Comparison of ENCODE assay signal across 14 mouse cellular contexts in the genomic region with DNA sequence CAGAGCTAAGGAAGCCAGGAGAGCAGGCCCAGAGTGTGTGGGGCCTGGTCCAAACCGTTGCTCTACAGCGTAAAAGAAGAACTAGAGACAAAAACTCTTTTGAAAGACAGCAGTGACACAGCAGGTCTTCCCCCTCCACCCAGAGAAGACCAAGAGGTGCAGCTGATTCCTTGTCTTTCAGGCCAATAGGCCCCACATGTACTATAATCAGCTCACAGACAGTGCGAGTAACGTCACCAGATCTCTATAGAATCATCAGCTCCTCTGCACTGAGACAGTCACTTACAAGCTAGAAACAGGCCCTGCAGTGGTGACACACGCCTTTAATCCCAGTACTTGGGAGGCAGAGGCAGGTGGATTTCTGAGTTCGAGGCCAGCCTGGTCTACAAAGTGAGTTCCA. TPM values are rescaled to one million over a fixed set of nuclear protein-coding genes. Genes with fewer than 3 reads are reported as not detected.
DNase-seq lines count a peak whose midpoint lies in the region; ATAC-seq and TF ChIP-seq lines count a peak whose summit lies in the region.
"Had no signal": no experiment of that assay in that cellular context is flagged by ENCODE, and none has a peak within 500 bp of the region (broad histone marks: within the 10 kb centered on the region; RNA-seq: fewer than 3 reads in every experiment).

No protein-coding gene starts in this region.

- no peak for TF ChIP-seq POLR2A in liver, adult 2 months (IDR thresholded peaks at IDR 0.05; ENCODE audit: extremely low read depth, insufficient read depth, low read length)

- H3K4me2 ChIP-seq in lung, postnatal 0 days (replicated peaks; ENCODE audit: low read depth, low read length) = no peak overlapping the region
- peak overlapping the region; percentile 96 for H3K4me2 ChIP-seq in neural tube, embryonic 15.5 days

- H3K4me1 ChIP-seq in lung, postnatal 0 days (ENCODE audit: insufficient read depth, low read depth, low read length) = peaks cover 9% of the 10 kb centered on the region; the same call in 1 of the 2 replicates
- H3K4me1 ChIP-seq in liver, adult 2 months (ENCODE audit: control insufficient read depth, insufficient read depth, low read length) = peaks cover 29% of the 10 kb centered on the region
- peaks cover 37% of the 10 kb centered on the region for H3K4me1 ChIP-seq in neural tube, embryonic 15.5 days
- peaks cover 36% of the 10 kb centered on the region for H3K4me1 ChIP-seq in hindbrain, embryonic 10.5 days (replicated peaks)

- no peak overlapping the region for H3K9ac ChIP-seq in lung, postnatal 0 days (replicated peaks; ENCODE audit: low read depth)
- peak overlapping the region; percentile 17; the same call in 1 of the 2 replicates for H3K9ac ChIP-seq in liver, adult 2 months (ENCODE audit: low read depth, low read length)
- H3K9ac ChIP-seq in neural tube, embryonic 15.5 days (replicated peaks) = no peak overlapping the region

- no peaks in the 10 kb centered on the region for H3K27me3 ChIP-seq in lung, postnatal 0 days (replicated peaks; ENCODE audit: insufficient read depth, low read length)
- no peaks in the 10 kb centered on the region for H3K27me3 ChIP-seq in liver, adult 2 months (ENCODE audit: control insufficient read depth, insufficient read depth, low read length)
- H3K27me3 ChIP-seq in neural tube, embryonic 15.5 days (replicated peaks) = no peaks in the 10 kb centered on the region
- H3K27me3 ChIP-seq in hindbrain, embryonic 10.5 days (ENCODE audit: insufficient read depth, poor library complexity, severe bottlenecking) = no peaks in the 10 kb centered on the region

- no peak for ATAC-seq in lung, postnatal 0 days
- no peak for ATAC-seq in neural tube, embryonic 15.5 days (ENCODE audit: low FRiP score)

- H3K9me3 ChIP-seq in lung, postnatal 0 days (ENCODE audit: low read length) = no peaks in the 10 kb centered on the region
- H3K9me3 ChIP-seq in neural tube, embryonic 15.5 days (replicated peaks) = no peaks in the 10 kb centered on the region
- no peaks in the 10 kb centered on the region for H3K9me3 ChIP-seq in hindbrain, embryonic 10.5 days

- WGBS in lung, postnatal 0 days = 84% methylated on average over 6 of the region's 6 CpGs
- 81% methylated on average over 6 of the region's 6 CpGs for WGBS in liver, adult 2 months
- 66% methylated on average over 6 of the region's 6 CpGs for WGBS in neural tube, embryonic 15.5 days
- 78% methylated on average over 6 of the region's 6 CpGs for WGBS in hindbrain, embryonic 10.5 days

- 0 out of 2 replicates have a peak overlapping the region, but pooled peaks have one; percentile 14 for H3K27ac ChIP-seq in lung, postnatal 0 days (ENCODE audit: low read length)
- H3K27ac ChIP-seq in liver, adult 2 months (replicated peaks; ENCODE audit: insufficient read depth, low read depth, low read length) = peak overlapping the region; percentile 19; the same call in 1 of the 2 replicates
- no peak overlapping the region for H3K27ac ChIP-seq in neural tube, embryonic 15.5 days (replicated peaks)
- no peak overlapping the region for H3K27ac ChIP-seq in hindbrain, embryonic 10.5 days

- TF ChIP-seq CTCF in lung, postnatal 0 days (IDR thresholded peaks at IDR 0.05) = no peak
- TF ChIP-seq CTCF in liver, adult 2 months (IDR thresholded peaks at IDR 0.05; ENCODE audit: low read depth, low read length) = no peak

- peak; percentile 46 for DNase-seq in cerebellum, adult 9-10 months
- DNase-seq in cerebellum, postnatal 4 days (ENCODE audit: low spot score in 2 of 2) = no peak
- no peak for DNase-seq in lung, postnatal 0 days (ENCODE audit: low spot score)
- no peak for DNase-seq in lung, postnatal 25 days (ENCODE audit: low spot score)
- DNase-seq in liver, adult 2 months (ENCODE audit: extremely low read depth, low read depth, low spot score) = peak; percentile 6
- no peak for DNase-seq in hindbrain, embryonic 10.5 days (ENCODE audit: low spot score)
- DNase-seq in frontal cortex, adult 2 months (ENCODE audit: extremely low spot score in 1 of 2, low spot score in 1 of 2) = no peak
- DNase-seq: adrenal gland, postnatal 36 days; kidney, postnatal 4 days; lung, postnatal 10 days had no signal

- H3K4me3 ChIP-seq in lung, postnatal 0 days (ENCODE audit: low read depth, low read length) = no peak overlapping the region
- H3K4me3 ChIP-seq in liver, adult 2 months (ENCODE audit: insufficient read depth, low read depth, low read length) = no peak overlapping the region
- no peak overlapping the region for H3K4me3 ChIP-seq in neural tube, embryonic 15.5 days (replicated peaks)
- H3K4me3 ChIP-seq in hindbrain, embryonic 10.5 days = no peak overlapping the region

- no peak for TF ChIP-seq EP300 in lung, postnatal 0 days (IDR thresholded peaks at IDR 0.05)

- H3K79me2 ChIP-seq in liver, adult 2 months (ENCODE audit: control insufficient read depth, insufficient read depth, low read length) = peaks cover 46% of the 10 kb centered on the region

- no peaks in the 10 kb centered on the region for H3K36me3 ChIP-seq in lung, postnatal 0 days (ENCODE audit: insufficient read depth, low read length)
- no peaks in the 10 kb centered on the region for H3K36me3 ChIP-seq in liver, adult 2 months (ENCODE audit: control insufficient read depth, insufficient read depth, low read length)
- H3K36me3 ChIP-seq in neural tube, embryonic 15.5 days = 0 out of 2 replicates have a peak, but pooled peaks cover 3% of the 10 kb centered on the region
- H3K36me3 ChIP-seq in hindbrain, embryonic 10.5 days = no peaks in the 10 kb centered on the region

RNA-seq across cellular contexts. Expression of a gene that starts 4.8 kb away (rescaled TPM):
- 78.2 and 89.0 TPM in 2 replicates for polyA plus RNA-seq in lung, postnatal 0 days (2015; fragmentation: Nextera tagmentation; extraction: Ambion mirVana)
- total RNA-seq in liver, adult 2 months (2014; rRNA removed) = 26.2 and 26.4 TPM in 2 replicates
- polyA plus RNA-seq in liver, adult 2 months (2012; rRNA removed) = 14.1 and 19.8 TPM in 2 replicates
- 24.7 and 26.8 TPM in 2 replicates for polyA plus RNA-seq in neural tube, embryonic 15.5 days (2015; fragmentation: Nextera tagmentation; extraction: Ambion mirVana)
- polyA plus RNA-seq in hindbrain, embryonic 10.5 days (2016; fragmentation: Nextera tagmentation; extraction: Ambion mirVana) = 31.7 and 33.4 TPM in 2 replicates
- polyA plus RNA-seq in frontal cortex, adult 2 months (2012; rRNA removed) = 57.6 and 60.4 TPM in 2 replicates

RNA-seq across cellular contexts. Expression of a gene that starts 17.2 kb away (rescaled TPM):
- 0.18 and 0.27 TPM in 2 replicates for polyA plus RNA-seq in lung, postnatal 0 days (2015; fragmentation: Nextera tagmentation; extraction: Ambion mirVana)
- 0.09 TPM in 1 of 2 replicates, not detected in the other for total RNA-seq in liver, adult 2 months (2014; rRNA removed)
- polyA plus RNA-seq in liver, adult 2 months (2012; rRNA removed) = not detected in 2 replicates
- not detected in 2 replicates for polyA plus RNA-seq in neural tube, embryonic 15.5 days (2015; fragmentation: Nextera tagmentation; extraction: Ambion mirVana)
- polyA plus RNA-seq in hindbrain, embryonic 10.5 days (2016; fragmentation: Nextera tagmentation; extraction: Ambion mirVana) = not detected in 2 replicates
- polyA plus RNA-seq in frontal cortex, adult 2 months (2012; rRNA removed) = not detected in 2 replicates
- total RNA-seq: adrenal gland, postnatal 36 days; gastrocnemius, postnatal 4 days; left cerebral cortex, postnatal 25 days had no signal
- polyA plus RNA-seq: forebrain, embryonic 11.5 days had no signal

Comparison
In these comparisons a context has a peak if more than half of its experiments do, and no peak if none do; other contexts are left out.
1. DNase-seq: peak in cerebellum, adult 9-10 months (single experiment) and liver, adult 2 months (single experiment); none in cerebellum, postnatal 4 days (0 of 2), lung, postnatal 0 days (single experiment), lung, postnatal 25 days (single experiment), hindbrain, embryonic 10.5 days (single experiment) and frontal cortex, adult 2 months (0 of 2).
2. H3K27ac ChIP-seq: peak in lung, postnatal 0 days (single experiment) and liver, adult 2 months (single experiment); none in neural tube, embryonic 15.5 days (single experiment) and hindbrain, embryonic 10.5 days (single experiment).